Mouse (Mus musculus): ENCODE measurements around the gene Cst11. TPM values are rescaled to one million over a fixed set of nuclear protein-coding genes. Genes with fewer than 3 reads are reported as not detected.

Gene Cst11
- total RNA-seq, 1 experiment from 2014 or later: not detected

Other genes starting within 250 kb of the Cst11 start
- gene Nxt1, start 98.9 kb downstream of the Cst11 start, total RNA-seq (2017): 34.9 and 40.3 TPM in 2 replicates
- gene Gzf1, start 90.5 kb downstream of the Cst11 start, total RNA-seq (2017): 14.1 and 20.6 TPM in 2 replicates
- gene Napb, start 39.0 kb downstream of the Cst11 start, total RNA-seq (2017): 1.1 and 2.1 TPM in 2 replicates
- gene Cstl1, start 21.1 kb downstream of the Cst11 start, total RNA-seq (2017): not detected in 2 replicates
- not detected in 2 replicates for gene 8030411F24Rik, start 10.5 kb upstream of the Cst11 start, total RNA-seq (2017)
- gene Cst12, start 17.9 kb upstream of the Cst11 start, total RNA-seq (2017): not detected in 2 replicates
- gene Cst8, start 27.3 kb upstream of the Cst11 start, total RNA-seq (2017): not detected in 2 replicates
- gene Cst13, start 48.6 kb upstream of the Cst11 start, total RNA-seq (2017): not detected in 2 replicates
- not detected in 2 replicates for gene Cst9, start 63.6 kb upstream of the Cst11 start, total RNA-seq (2017)
- gene 9230104L09Rik, start 93.5 kb upstream of the Cst11 start, total RNA-seq (2017): not detected in 2 replicates
- 267 and 297 TPM in 2 replicates for gene Cst3, start 104.2 kb upstream of the Cst11 start, total RNA-seq (2017)
- gene Gm1330, start 231.8 kb upstream of the Cst11 start, total RNA-seq (2017): not detected in 2 replicates
- gene Gm10750, start 245.7 kb upstream of the Cst11 start, total RNA-seq (2017): not detected in 2 replicates